Mouse (Mus musculus) megakaryocyte, embryonic 14.5 days (primary cell): ENCODE data around the gene Xndc1.
"Not testable (repeated sequence)": the region's sequence is repeated elsewhere in the genome, so short reads cannot be mapped to it uniquely, and the experiment has no call there.

Experiments used
- FLI1 ChIP-seq: IDR thresholded peaks from 2 replicates; pipeline ENCODE4 v1.6.1; 2012; ENCODE audit warnings: low read length, inconsistent platforms, mixed read lengths
- GATA1 ChIP-seq: IDR thresholded peaks from 3 replicates; pipeline ENCODE4 v1.6.1; 2012; ENCODE audit warnings: mixed read lengths, low read length, inconsistent platforms, borderline replicate concordance

GRCm38 (mm10) chr7:102048524-102048923 is 16.8 kb upstream of the Xndc1 start:
- not testable (repeated sequence) for TF ChIP-seq GATA1, FLI1
